15 mouse cellular contexts compared by ENCODE assay signal in genomic region chr7:47830124-47830523, GRCm38 (mm10).
DNase-seq lines count a peak whose midpoint lies in the region; ATAC-seq lines count a peak whose summit lies in the region.
"Had no signal": no experiment of that assay in that cellular context is flagged by ENCODE, and none has a peak within 500 bp of the region (broad histone marks: within the 10 kb centered on the region; RNA-seq: fewer than 3 reads in every experiment).

No protein-coding gene starts in this region.

- 39% methylated on average over 2 of the region's 2 CpGs for WGBS in limb, embryonic 11.5 days
- 37% methylated on average over 2 of the region's 2 CpGs for WGBS in limb, embryonic 10.5 days

- no peaks in the 10 kb centered on the region for H3K27me3 ChIP-seq in limb, embryonic 11.5 days (ENCODE audit: control insufficient read depth, insufficient read depth, low read length)
- no peaks in the 10 kb centered on the region for H3K27me3 ChIP-seq in limb, embryonic 10.5 days (ENCODE audit: low read depth, poor library complexity, severe bottlenecking)
- H3K27me3 ChIP-seq: embryonic facial prominence, embryonic 15.5 days; forebrain, embryonic 12.5 days; midbrain, embryonic 15.5 days; neural tube, embryonic 13.5 days had no signal

- no peaks in the 10 kb centered on the region for H3K4me1 ChIP-seq in limb, embryonic 11.5 days (ENCODE audit: control insufficient read depth, insufficient read depth, low read length)
- H3K4me1 ChIP-seq in limb, embryonic 10.5 days, result no peaks in the 10 kb centered on the region
- H3K4me1 ChIP-seq: embryonic facial prominence, embryonic 15.5 days; forebrain, embryonic 12.5 days; midbrain, embryonic 15.5 days; neural tube, embryonic 13.5 days had no signal

- peak; percentile 20 for DNase-seq in limb, embryonic 11.5 days (ENCODE audit: low spot score)
- no peak for DNase-seq in limb, embryonic 10.5 days (ENCODE audit: low spot score)
- peak; percentile 53 for DNase-seq in ES-CJ7 (ENCODE audit: low read depth, low spot score)
- peak; percentile 2 for DNase-seq in brain, adult 2 months (ENCODE audit: low read depth, low spot score)
- no peak for DNase-seq in layer of hippocampus, adult 9-11 months
- DNase-seq in left cerebral cortex, postnatal 4 days, result no peak
- DNase-seq: cerebellum, postnatal 14 days; heart, postnatal 14 days; right cerebral cortex, adult 18-20 months had no signal

- no peak for ATAC-seq in limb, embryonic 11.5 days (ENCODE audit: insufficient number of reproducible peaks, low FRiP score, low TSS enrichment, low read depth)
- peak; percentile 66 for ATAC-seq in megakaryocyte progenitor cell, adult 5-6 weeks (replicated peaks; ENCODE audit: poor library complexity)
- ATAC-seq: intestine, embryonic 16.5 days; midbrain, embryonic 15.5 days had no signal

- intact Hi-C loops in left cerebral cortex, postnatal 4 days (cut with DNase I), result no loop called here

- H3K4me3 ChIP-seq in limb, embryonic 11.5 days (ENCODE audit: low read depth, low read length), result no peak overlapping the region
- H3K4me3 ChIP-seq in limb, embryonic 10.5 days, result no peak overlapping the region
- H3K4me3 ChIP-seq: embryonic facial prominence, embryonic 15.5 days; forebrain, embryonic 12.5 days; midbrain, embryonic 15.5 days; neural tube, embryonic 13.5 days had no signal

- H3K4me2 ChIP-seq in limb, embryonic 11.5 days (ENCODE audit: low read depth, severe bottlenecking), result no peak overlapping the region
- H3K4me2 ChIP-seq: embryonic facial prominence, embryonic 15.5 days; forebrain, embryonic 12.5 days; midbrain, embryonic 15.5 days; neural tube, embryonic 13.5 days had no signal

- H3K27ac ChIP-seq in limb, embryonic 11.5 days (replicated peaks; ENCODE audit: low read depth, low read length), result no peak overlapping the region
- H3K27ac ChIP-seq in limb, embryonic 10.5 days, result no peak overlapping the region
- H3K27ac ChIP-seq: embryonic facial prominence, embryonic 15.5 days; forebrain, embryonic 12.5 days; midbrain, embryonic 15.5 days; neural tube, embryonic 13.5 days had no signal

- H3K36me3 ChIP-seq in limb, embryonic 11.5 days (ENCODE audit: control insufficient read depth, insufficient read depth, low read length), result no peaks in the 10 kb centered on the region
- no peaks in the 10 kb centered on the region for H3K36me3 ChIP-seq in limb, embryonic 10.5 days
- H3K36me3 ChIP-seq: embryonic facial prominence, embryonic 15.5 days; forebrain, embryonic 12.5 days; midbrain, embryonic 15.5 days; neural tube, embryonic 13.5 days had no signal

- no peaks in the 10 kb centered on the region; the same call in 1 of the 2 replicates for H3K9me3 ChIP-seq in limb, embryonic 11.5 days (ENCODE audit: control insufficient read depth, low read length)
- H3K9me3 ChIP-seq in limb, embryonic 10.5 days (replicated peaks), result no peaks in the 10 kb centered on the region
- H3K9me3 ChIP-seq: embryonic facial prominence, embryonic 15.5 days had no signal

- H3K9ac ChIP-seq in limb, embryonic 11.5 days (ENCODE audit: low read length), result no peak overlapping the region
- H3K9ac ChIP-seq: embryonic facial prominence, embryonic 15.5 days; forebrain, embryonic 12.5 days; midbrain, embryonic 15.5 days; neural tube, embryonic 13.5 days had no signal

Comparison
In these comparisons a context has a peak if more than half of its experiments do, and no peak if none do; other contexts are left out.
1. DNase-seq: peak in limb, embryonic 11.5 days (single experiment), ES-CJ7 (single experiment) and brain, adult 2 months (single experiment); none in limb, embryonic 10.5 days (single experiment), layer of hippocampus, adult 9-11 months (single experiment) and left cerebral cortex, postnatal 4 days (single experiment).